Mouse (Mus musculus) bone marrow, adult 2 months (tissue): ENCODE data around the gene Fam227b.

Source experiments
- CTCF ChIP-seq: fragments of 200-500 bp; IDR thresholded peaks from 2 replicates; pipeline ENCODE4 v1.5.1; 2011; ENCODE audit warnings: low read length, control low read depth; ENCODE audit not compliant: control insufficient read depth, insufficient read depth
- POLR2A ChIP-seq: fragments of 200-500 bp; IDR thresholded peaks from 2 replicates; pipeline ENCODE4 v1.6.1; 2011; ENCODE audit warnings: low read depth, mild to moderate bottlenecking, control low read depth, low read length, borderline replicate concordance; ENCODE audit not compliant: control insufficient read depth

DNA sequence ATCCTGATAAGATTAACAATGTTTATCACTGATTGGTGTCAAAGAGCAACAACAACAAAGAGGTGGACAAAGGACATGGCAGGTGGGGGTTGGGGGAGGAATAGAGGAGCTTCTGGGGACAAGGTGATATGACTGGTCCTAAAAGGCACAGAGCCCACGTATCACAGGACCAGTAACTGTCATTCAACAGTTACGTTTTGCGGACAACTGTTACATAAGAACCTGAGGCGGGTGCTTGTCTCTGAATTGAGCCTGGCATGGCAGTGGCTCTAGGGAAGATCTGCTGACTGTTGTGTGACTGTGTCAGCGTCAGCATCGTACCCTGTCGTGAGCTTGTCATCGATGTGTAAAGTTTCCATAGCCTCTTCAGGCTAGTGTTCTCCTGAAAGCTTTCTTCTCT, 65.6 kb downstream of the Fam227b start:
- TF ChIP-seq POLR2A (no peak), CTCF (no peak)
